Mouse (Mus musculus): ENCODE measurements around the gene Cryzl1. TPM values are rescaled to one million over a fixed set of nuclear protein-coding genes. Genes with fewer than 3 reads are reported as not detected.

The Cryzl1 gene
- 69.7 and 74.5 TPM in 2 replicates for polyA plus RNA-seq (2014; fragmentation: Nextera tagmentation; extraction: Ambion mirVana)

GRCm38 (mm10) chr16:91728123-91729065, at the start of gene Cryzl1:
TSS of gene Cryzl1 (minus strand) at chr16:91728975.
- H3K36me3 ChIP-seq (ENCODE audit: insufficient read depth), result 0 out of 2 replicates have a peak, but pooled peaks cover 6% of the 10 kb centered on the region
- H3K4me1 ChIP-seq (ENCODE audit: insufficient read depth), result peaks cover 7% of the 10 kb centered on the region; the same call in 1 of the 2 replicates
- no peak for TF ChIP-seq CTCF (IDR thresholded peaks at IDR 0.05; ENCODE audit: low read depth)
- DNase-seq (peak; percentile 99), ATAC-seq (ENCODE audit: insufficient read depth) (peak; percentile 96)
- no peaks in the 10 kb centered on the region for H3K9me3 ChIP-seq (ENCODE audit: low read depth, low read length)
- H3K27ac ChIP-seq (ENCODE audit: low read depth), result peak within 1 kb of the TSS; percentile 91
- WGBS, result under 1% methylated on average over 46 of the region's 46 CpGs
- peak within 1 kb of the TSS; percentile 79 for H3K9ac ChIP-seq
- H3K27me3 ChIP-seq (ENCODE audit: insufficient read depth, low read length), result no peaks in the 10 kb centered on the region
- peak within 1 kb of the TSS; percentile 59 for H3K4me2 ChIP-seq
- peak within 1 kb of the TSS; percentile 85 for H3K4me3 ChIP-seq (ENCODE audit: low read depth, low read length)

- ATAC-seq (ENCODE audit: insufficient read depth) (no peak), DNase-seq (no peak)
- H3K9ac ChIP-seq, result no peak overlapping the region
- H3K9me3 ChIP-seq (ENCODE audit: low read depth, low read length), result no peaks in the 10 kb centered on the region
- no peak overlapping the region for H3K4me3 ChIP-seq (ENCODE audit: low read depth, low read length)
- H3K27me3 ChIP-seq (ENCODE audit: insufficient read depth, low read length), result no peaks in the 10 kb centered on the region
- H3K4me2 ChIP-seq, result no peak overlapping the region
- no peaks in the 10 kb centered on the region for H3K4me1 ChIP-seq (ENCODE audit: insufficient read depth)
- H3K36me3 ChIP-seq (ENCODE audit: insufficient read depth), result no peaks in the 10 kb centered on the region
- no peak for TF ChIP-seq CTCF (IDR thresholded peaks at IDR 0.05; ENCODE audit: low read depth)
- no peak overlapping the region for H3K27ac ChIP-seq (ENCODE audit: low read depth)
- WGBS, result 70% methylated on average over 7 of the region's 7 CpGs
Measured at GRCm38 (mm10) chr16:91772586-91772985, 43.8 kb upstream of the Cryzl1 start.

- H3K9ac ChIP-seq, result no peak overlapping the region
- H3K4me1 ChIP-seq (ENCODE audit: insufficient read depth), result no peaks in the 10 kb centered on the region
- no peaks in the 10 kb centered on the region for H3K27me3 ChIP-seq (ENCODE audit: insufficient read depth, low read length)
- no peak for ATAC-seq (ENCODE audit: insufficient read depth)
- no peaks in the 10 kb centered on the region for H3K36me3 ChIP-seq (ENCODE audit: insufficient read depth)
- no peak overlapping the region for H3K4me3 ChIP-seq (ENCODE audit: low read depth, low read length)
- WGBS, result 78% methylated on average over 6 of the region's 6 CpGs
- no peak for TF ChIP-seq CTCF (IDR thresholded peaks at IDR 0.05; ENCODE audit: low read depth)
- H3K27ac ChIP-seq (ENCODE audit: low read depth), result no peak overlapping the region
- DNase-seq, result no peak
- no peak overlapping the region for H3K4me2 ChIP-seq
- H3K9me3 ChIP-seq (ENCODE audit: low read depth, low read length), result no peaks in the 10 kb centered on the region
Measured at GRCm38 (mm10) chr16:91771334-91771733, 42.6 kb upstream of the Cryzl1 start.

- DNase-seq, result no peak
- ATAC-seq (ENCODE audit: insufficient read depth), result no peak
Measured at GRCm38 (mm10) chr16:91770662-91771061, 41.9 kb upstream of the Cryzl1 start.

GRCm38 (mm10) chr16:91769911-91770310, 41.1 kb upstream of the Cryzl1 start:
- WGBS, result 86% methylated on average over 5 of the region's 5 CpGs
- Histone ChIP-seq H3K4me1 (ENCODE audit: insufficient read depth) (no peaks in the 10 kb centered on the region), H3K27me3 (ENCODE audit: insufficient read depth, low read length) (no peaks in the 10 kb centered on the region), H3K27ac (ENCODE audit: low read depth) (no peak overlapping the region), H3K9me3 (ENCODE audit: low read depth, low read length) (no peaks in the 10 kb centered on the region), H3K4me3 (ENCODE audit: low read depth, low read length) (no peak overlapping the region), H3K4me2 (no peak overlapping the region), H3K36me3 (ENCODE audit: insufficient read depth) (no peaks in the 10 kb centered on the region), H3K9ac (no peak overlapping the region)
- no peak for TF ChIP-seq CTCF (IDR thresholded peaks at IDR 0.05; ENCODE audit: low read depth)
- ATAC-seq (ENCODE audit: insufficient read depth) (no peak), DNase-seq (no peak)

More at GRCm38 (mm10) chr16:91770662-91771061, 41.9 kb upstream of the Cryzl1 start:
- H3K27me3 ChIP-seq (ENCODE audit: insufficient read depth, low read length), result no peaks in the 10 kb centered on the region
- no peak overlapping the region for H3K27ac ChIP-seq (ENCODE audit: low read depth)
- H3K4me2 ChIP-seq, result no peak overlapping the region
- no peak for TF ChIP-seq CTCF (IDR thresholded peaks at IDR 0.05; ENCODE audit: low read depth)
- H3K36me3 ChIP-seq (ENCODE audit: insufficient read depth), result no peaks in the 10 kb centered on the region
- no peak overlapping the region for H3K4me3 ChIP-seq (ENCODE audit: low read depth, low read length)
- no peak overlapping the region for H3K9ac ChIP-seq
- WGBS, result 66% methylated on average over 5 of the region's 5 CpGs
- no peaks in the 10 kb centered on the region for H3K4me1 ChIP-seq (ENCODE audit: insufficient read depth)
- H3K9me3 ChIP-seq (ENCODE audit: low read depth, low read length), result no peaks in the 10 kb centered on the region

GRCm38 (mm10) chr16:91768586-91768985, 39.8 kb upstream of the Cryzl1 start:
- DNase-seq, result no peak
- Histone ChIP-seq H3K36me3 (ENCODE audit: insufficient read depth) (no peaks in the 10 kb centered on the region), H3K9ac (no peak overlapping the region), H3K4me3 (ENCODE audit: low read depth, low read length) (no peak overlapping the region), H3K9me3 (ENCODE audit: low read depth, low read length) (no peaks in the 10 kb centered on the region), H3K27me3 (ENCODE audit: insufficient read depth, low read length) (no peaks in the 10 kb centered on the region), H3K4me1 (ENCODE audit: insufficient read depth) (no peaks in the 10 kb centered on the region), H3K4me2 (no peak overlapping the region), H3K27ac (ENCODE audit: low read depth) (no peak overlapping the region)
- WGBS, result 86% methylated on average over 6 of the region's 6 CpGs
- ATAC-seq (ENCODE audit: insufficient read depth), result no peak
- TF ChIP-seq CTCF (IDR thresholded peaks at IDR 0.05; ENCODE audit: low read depth), result no peak

GRCm38 (mm10) chr16:91767165-91767701, 38.5 kb upstream of the Cryzl1 start:
- no peak overlapping the region for H3K4me3 ChIP-seq (ENCODE audit: low read depth, low read length)
- 75% methylated on average over 11 of the region's 11 CpGs for WGBS
- TF ChIP-seq CTCF (IDR thresholded peaks at IDR 0.05; ENCODE audit: low read depth), result no peak
- no peak for ATAC-seq (ENCODE audit: insufficient read depth)
- H3K4me2 ChIP-seq, result no peak overlapping the region
- no peak for DNase-seq
- no peaks in the 10 kb centered on the region for H3K9me3 ChIP-seq (ENCODE audit: low read depth, low read length)
- H3K36me3 ChIP-seq (ENCODE audit: insufficient read depth), result no peaks in the 10 kb centered on the region
- H3K9ac ChIP-seq, result no peak overlapping the region
- H3K27ac ChIP-seq (ENCODE audit: low read depth), result no peak overlapping the region; the same call in 1 of the 2 replicates
- H3K4me1 ChIP-seq (ENCODE audit: insufficient read depth), result no peaks in the 10 kb centered on the region
- no peaks in the 10 kb centered on the region for H3K27me3 ChIP-seq (ENCODE audit: insufficient read depth, low read length)

Data from lung, embryonic 14.5 days (tissue).